Mouse (Mus musculus): ENCODE measurements around the gene B4galt1. TPM values are rescaled to one million over a fixed set of nuclear protein-coding genes. Genes with fewer than 3 reads are reported as not detected.

B4galt1 gene
- polyA plus RNA-seq, 1 experiment from 2014 or later, result 74.5 TPM

GRCm38 (mm10) chr4:40785620-40786166 is 68.1 kb downstream of the B4galt1 start:
- H3K36me3 ChIP-seq, result no peaks in the 10 kb centered on the region
- H3K27me3 ChIP-seq, result no peaks in the 10 kb centered on the region
- H3K9ac ChIP-seq, result no peak overlapping the region
- 69% methylated on average over 9 of the region's 9 CpGs for WGBS
- H3K4me3 ChIP-seq, result no peak overlapping the region
- H3K9me3 ChIP-seq, result no peaks in the 10 kb centered on the region
- H3K4me1 ChIP-seq, result peaks cover 16% of the 10 kb centered on the region
- ATAC-seq (ENCODE audit: borderline replicate concordance, extremely low read depth, low FRiP score, low TSS enrichment), result no peak; the same call in 1 of the 2 replicates
- no peak overlapping the region for H3K27ac ChIP-seq
- no peak overlapping the region for H3K4me2 ChIP-seq

GRCm38 (mm10) chr4:40784556-40785169 is 69.1 kb downstream of the B4galt1 start:
- peaks cover 16% of the 10 kb centered on the region for H3K4me1 ChIP-seq
- no peak overlapping the region for H3K4me3 ChIP-seq
- H3K27me3 ChIP-seq, result no peaks in the 10 kb centered on the region
- H3K36me3 ChIP-seq, result no peaks in the 10 kb centered on the region
- no peaks in the 10 kb centered on the region for H3K9me3 ChIP-seq
- 50% methylated on average over 10 of the region's 10 CpGs for WGBS
- H3K4me2 ChIP-seq, result no peak overlapping the region
- no peak overlapping the region for H3K9ac ChIP-seq
- ATAC-seq (ENCODE audit: borderline replicate concordance, extremely low read depth, low FRiP score, low TSS enrichment), result peak; percentile 56
- peak overlapping the region; percentile 26; the same call in 1 of the 2 replicates for H3K27ac ChIP-seq

- no peak overlapping the region for H3K27ac ChIP-seq
- 90% methylated on average over 4 of the region's 4 CpGs for WGBS
- H3K4me3 ChIP-seq, result no peak overlapping the region
- H3K9ac ChIP-seq, result no peak overlapping the region
- ATAC-seq (ENCODE audit: borderline replicate concordance, extremely low read depth, low FRiP score, low TSS enrichment), result no peak
- H3K4me2 ChIP-seq, result no peak overlapping the region
- H3K4me1 ChIP-seq, result peaks cover 16% of the 10 kb centered on the region
- no peaks in the 10 kb centered on the region for H3K36me3 ChIP-seq
- H3K9me3 ChIP-seq, result no peaks in the 10 kb centered on the region
- H3K27me3 ChIP-seq, result no peaks in the 10 kb centered on the region
Measured at GRCm38 (mm10) chr4:40783049-40783448, 70.8 kb downstream of the B4galt1 start.

GRCm38 (mm10) chr4:40781797-40782495 is 71.9 kb downstream of the B4galt1 start:
- Histone ChIP-seq H3K27ac (no peak overlapping the region), H3K36me3 (no peaks in the 10 kb centered on the region)
- WGBS, result 39% methylated on average over 8 of the region's 8 CpGs

GRCm38 (mm10) chr4:40781143-40781542 is 72.7 kb downstream of the B4galt1 start:
- Histone ChIP-seq H3K36me3 (no peaks in the 10 kb centered on the region), H3K4me1 (peaks cover 16% of the 10 kb centered on the region), H3K27me3 (no peaks in the 10 kb centered on the region), H3K9ac (no peak overlapping the region), H3K27ac (no peak overlapping the region), H3K4me3 (no peak overlapping the region), H3K4me2 (no peak overlapping the region), H3K9me3 (no peaks in the 10 kb centered on the region)
- 13% methylated on average over 3 of the region's 3 CpGs for WGBS
- ATAC-seq (ENCODE audit: borderline replicate concordance, extremely low read depth, low FRiP score, low TSS enrichment), result no peak

More at GRCm38 (mm10) chr4:40781797-40782495, 71.9 kb downstream of the B4galt1 start:
- Histone ChIP-seq H3K4me3 (no peak overlapping the region), H3K4me2 (no peak overlapping the region), H3K9me3 (no peaks in the 10 kb centered on the region), H3K9ac (no peak overlapping the region), H3K27me3 (no peaks in the 10 kb centered on the region), H3K4me1 (peaks cover 16% of the 10 kb centered on the region)
- no peak for ATAC-seq (ENCODE audit: borderline replicate concordance, extremely low read depth, low FRiP score, low TSS enrichment)

- WGBS, result 84% methylated on average over 6 of the region's 6 CpGs
- Histone ChIP-seq H3K9ac (no peak overlapping the region), H3K27ac (no peak overlapping the region), H3K36me3 (no peaks in the 10 kb centered on the region), H3K9me3 (no peaks in the 10 kb centered on the region), H3K4me3 (no peak overlapping the region), H3K4me1 (peaks cover 22% of the 10 kb centered on the region; the same call in 1 of the 2 replicates), H3K4me2 (no peak overlapping the region), H3K27me3 (no peaks in the 10 kb centered on the region)
- ATAC-seq (ENCODE audit: borderline replicate concordance, extremely low read depth, low FRiP score, low TSS enrichment), result no peak
Measured at GRCm38 (mm10) chr4:40778656-40779055, 75.1 kb downstream of the B4galt1 start.

- Histone ChIP-seq H3K9ac (no peak overlapping the region), H3K4me2 (no peak overlapping the region), H3K9me3 (no peaks in the 10 kb centered on the region), H3K4me1 (peaks cover 29% of the 10 kb centered on the region; the same call in 1 of the 2 replicates), H3K27me3 (no peaks in the 10 kb centered on the region), H3K36me3 (no peaks in the 10 kb centered on the region), H3K4me3 (no peak overlapping the region), H3K27ac (no peak overlapping the region)
- no peak for ATAC-seq (ENCODE audit: borderline replicate concordance, extremely low read depth, low FRiP score, low TSS enrichment)
- WGBS, result 44% methylated on average over 2 of the region's 2 CpGs
Measured at GRCm38 (mm10) chr4:40777116-40777515, 76.7 kb downstream of the B4galt1 start.

GRCm38 (mm10) chr4:40776416-40776815 is 77.4 kb downstream of the B4galt1 start:
- Histone ChIP-seq H3K4me3 (no peak overlapping the region), H3K9ac (no peak overlapping the region), H3K27ac (no peak overlapping the region), H3K4me1 (peaks cover 25% of the 10 kb centered on the region; the same call in 1 of the 2 replicates), H3K4me2 (no peak overlapping the region), H3K36me3 (no peaks in the 10 kb centered on the region), H3K9me3 (no peaks in the 10 kb centered on the region), H3K27me3 (no peaks in the 10 kb centered on the region)
- WGBS, result 64% methylated on average over 4 of the region's 4 CpGs
- no peak for ATAC-seq (ENCODE audit: borderline replicate concordance, extremely low read depth, low FRiP score, low TSS enrichment)

GRCm38 (mm10) chr4:40774279-40775259 is 79.2 kb downstream of the B4galt1 start:
- no peak overlapping the region for H3K4me3 ChIP-seq

GRCm38 (mm10) chr4:40759876-40760275 is 93.9 kb downstream of the B4galt1 start:
- WGBS, result 39% methylated on average over 5 of the region's 5 CpGs
- ATAC-seq (ENCODE audit: borderline replicate concordance, extremely low read depth, low FRiP score, low TSS enrichment), result no peak

More at GRCm38 (mm10) chr4:40774279-40775259, 79.2 kb downstream of the B4galt1 start:
- no peaks in the 10 kb centered on the region for H3K9me3 ChIP-seq
- H3K4me1 ChIP-seq, result peaks cover 19% of the 10 kb centered on the region; the same call in 1 of the 2 replicates
- H3K27ac ChIP-seq, result peak overlapping the region; percentile 66
- ATAC-seq (ENCODE audit: borderline replicate concordance, extremely low read depth, low FRiP score, low TSS enrichment), result peak; percentile 40; the same call in 1 of the 2 replicates
- no peaks in the 10 kb centered on the region for H3K36me3 ChIP-seq
- no peaks in the 10 kb centered on the region for H3K27me3 ChIP-seq
- peak overlapping the region; percentile 44 for H3K4me2 ChIP-seq
- WGBS, result 13% methylated on average over 12 of the region's 12 CpGs
- H3K9ac ChIP-seq, result no peak overlapping the region

GRCm38 (mm10) chr4:40757780-40758420 is 95.9 kb downstream of the B4galt1 start, which contains the start of gene Smu1:
Gene Smu1, minus strand, starts transcription at chr4:40757923.
- Histone ChIP-seq H3K4me2 (peak within 1 kb of the TSS; percentile 71), H3K9ac (peak within 1 kb of the TSS; percentile 92), H3K4me1 (peaks cover 4% of the 10 kb centered on the region; the same call in 1 of the 2 replicates), H3K27ac (peak within 1 kb of the TSS; percentile 27; the same call in 1 of the 2 replicates), H3K9me3 (no peaks in the 10 kb centered on the region), H3K36me3 (peaks cover 26% of the 10 kb centered on the region), H3K4me3 (peak within 1 kb of the TSS; percentile 99), H3K27me3 (no peaks in the 10 kb centered on the region)
- WGBS, result under 1% methylated on average over 40 of the region's 40 CpGs
- ATAC-seq (ENCODE audit: borderline replicate concordance, extremely low read depth, low FRiP score, low TSS enrichment), result peak; percentile 98

More at GRCm38 (mm10) chr4:40759876-40760275, 93.9 kb downstream of the B4galt1 start:
- Histone ChIP-seq H3K36me3 (peaks cover 6% of the 10 kb centered on the region), H3K9me3 (no peaks in the 10 kb centered on the region), H3K27ac (no peak overlapping the region), H3K27me3 (no peaks in the 10 kb centered on the region), H3K9ac (no peak overlapping the region), H3K4me1 (peaks cover 4% of the 10 kb centered on the region; the same call in 1 of the 2 replicates), H3K4me3 (no peak overlapping the region), H3K4me2 (no peak overlapping the region)
